Mouse (Mus musculus) CD4-positive helper T cell, adult 2 months (primary cell): ENCODE results near the gene 2610002M06Rik.

Experiments
- DNase-seq: peaks from one replicate; pipeline ENCODE4 v3.0.0-alpha.2; 2012; ENCODE audit warnings: low read depth, missing footprints, low spot score

The 2610002M06Rik gene

GRCm38 (mm10) chrX:107816218-107816554 lies at the start of gene 2610002M06Rik:
Gene 2610002M06Rik (minus strand): TSS chrX:107816334.
- DNase-seq: peak; percentile 87

GRCm38 (mm10) chrX:107858165-107858564 lies 42.0 kb upstream of the 2610002M06Rik start:
- DNase-seq: no peak

- DNase-seq: no peak
Measured at GRCm38 (mm10) chrX:107816726-107817125, 592 bp upstream of the 2610002M06Rik start.

- no peak for DNase-seq
Measured at GRCm38 (mm10) chrX:107815502-107816217, 474 bp downstream of the 2610002M06Rik start.

GRCm38 (mm10) chrX:107812120-107812519 lies 4.0 kb downstream of the 2610002M06Rik start:
- no peak for DNase-seq

- DNase-seq: no peak
Measured at GRCm38 (mm10) chrX:107796919-107797318, 19.2 kb downstream of the 2610002M06Rik start.

- no peak for DNase-seq
Measured at GRCm38 (mm10) chrX:107795785-107796184, 20.3 kb downstream of the 2610002M06Rik start.

GRCm38 (mm10) chrX:107792290-107792689 lies 23.8 kb downstream of the 2610002M06Rik start, which contains the start of gene Tent5d:
Gene Tent5d (plus strand): TSS chrX:107792590.
- no peak for DNase-seq

GRCm38 (mm10) chrX:107790750-107791493 lies 25.2 kb downstream of the 2610002M06Rik start:
- peak; percentile 9 for DNase-seq

- DNase-seq: no peak
Measured at GRCm38 (mm10) chrX:107790136-107790535, 26.0 kb downstream of the 2610002M06Rik start.

- DNase-seq: no peak
Measured at GRCm38 (mm10) chrX:107767896-107768295, 48.2 kb downstream of the 2610002M06Rik start.
